Mouse (Mus musculus): ENCODE measurements around the gene Ugt3a2. TPM values are rescaled to one million over a fixed set of nuclear protein-coding genes. Genes with fewer than 3 reads are reported as not detected.

Gene Ugt3a2
- polyA plus RNA-seq (2017; shearing (Covaris generic)) = under 1 TPM in 1 of 3 experiments, not detected in 2; 0.24 TPM

- ATAC-seq = no peak
Observed at GRCm38 (mm10) chr15:9335341-9335740, at the start of gene Ugt3a2. Gene Ugt3a2 (plus strand): TSS chr15:9335550.

- no peak for ATAC-seq
Observed at GRCm38 (mm10) chr15:9289660-9290059, 45.7 kb upstream of the Ugt3a2 start.

DNA sequence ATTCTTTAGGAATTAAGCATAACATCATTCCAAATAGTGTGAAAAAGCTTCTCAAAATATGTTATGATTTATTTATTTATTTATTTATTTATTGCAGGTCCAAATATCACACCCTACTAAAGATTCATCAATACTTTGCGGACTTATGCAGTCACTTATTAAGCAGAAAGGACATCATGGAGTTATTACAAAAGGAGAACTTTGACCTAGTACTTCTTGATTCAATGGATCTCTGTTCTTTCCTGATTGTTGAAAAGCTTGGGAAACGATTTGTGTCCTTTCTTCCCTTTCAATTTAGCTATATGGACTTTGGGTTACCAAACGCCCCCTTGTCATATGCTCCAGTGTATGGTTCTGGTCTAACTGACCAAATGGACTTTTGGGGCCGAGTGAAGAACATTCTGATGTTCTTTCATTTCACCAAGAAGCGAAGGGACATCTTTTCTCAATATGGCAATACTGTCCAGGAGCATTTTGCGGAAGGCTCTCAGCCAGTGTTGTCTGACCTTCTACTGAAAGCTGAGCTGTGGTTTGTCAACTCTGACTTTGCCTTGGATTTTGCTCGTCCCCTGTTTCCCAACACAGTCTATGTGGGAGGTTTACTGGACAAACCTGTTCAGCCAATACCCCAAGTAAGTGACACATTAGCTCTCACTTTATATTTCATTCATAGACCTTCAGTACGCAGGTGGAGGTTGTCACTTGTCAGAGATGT lies 29.2 kb upstream of the Ugt3a2 start:
- no peak for ATAC-seq

DNA sequence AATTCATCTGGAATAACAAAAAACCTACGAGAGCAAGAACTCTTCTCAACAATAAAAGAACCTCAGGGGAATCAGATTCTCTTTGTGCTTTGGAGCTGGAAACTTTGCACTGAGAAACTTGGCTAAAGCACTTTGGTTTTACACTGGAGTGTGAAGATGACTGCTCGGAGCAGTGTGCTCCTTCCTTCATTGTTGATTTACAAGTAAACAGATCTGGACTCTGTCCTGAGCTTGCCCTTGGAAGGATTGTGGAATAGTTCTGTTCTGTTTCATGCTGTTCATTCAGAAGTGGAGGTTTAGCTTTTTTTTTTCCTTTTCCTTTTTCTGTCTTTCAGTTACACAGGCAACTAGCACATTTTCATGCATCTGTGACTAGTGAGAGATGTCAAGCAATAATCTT lies 754 bp upstream of the Ugt3a2 start:
- no peak for ATAC-seq

- ATAC-seq = no peak
Observed at GRCm38 (mm10) chr15:9336616-9337015, 1.3 kb downstream of the Ugt3a2 start.

- no peak for ATAC-seq
Observed at GRCm38 (mm10) chr15:9337021-9337420, 1.7 kb downstream of the Ugt3a2 start.

DNA sequence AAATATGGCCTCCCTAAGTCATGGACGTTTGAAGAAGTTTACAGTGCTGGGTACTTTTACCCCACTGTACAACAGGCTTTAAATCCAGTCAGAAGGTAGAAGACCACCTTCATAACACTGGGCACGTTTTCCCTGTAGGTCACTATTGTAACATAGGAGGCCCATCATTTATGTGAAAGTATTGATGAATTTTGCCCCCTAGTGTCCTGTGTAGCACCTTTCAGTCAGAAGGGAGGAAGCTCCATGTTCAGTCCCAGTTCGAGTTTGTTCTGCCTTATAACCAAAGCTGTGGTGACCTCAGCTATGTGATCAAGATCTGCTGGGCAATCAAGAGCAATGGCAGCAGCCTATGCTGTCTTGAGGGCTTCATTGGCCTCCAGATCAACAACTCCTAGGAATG lies 13.4 kb downstream of the Ugt3a2 start:
- no peak for ATAC-seq

GRCm38 (mm10) chr15:9362801-9363200 lies 27.5 kb downstream of the Ugt3a2 start:
- no peak for ATAC-seq

DNA sequence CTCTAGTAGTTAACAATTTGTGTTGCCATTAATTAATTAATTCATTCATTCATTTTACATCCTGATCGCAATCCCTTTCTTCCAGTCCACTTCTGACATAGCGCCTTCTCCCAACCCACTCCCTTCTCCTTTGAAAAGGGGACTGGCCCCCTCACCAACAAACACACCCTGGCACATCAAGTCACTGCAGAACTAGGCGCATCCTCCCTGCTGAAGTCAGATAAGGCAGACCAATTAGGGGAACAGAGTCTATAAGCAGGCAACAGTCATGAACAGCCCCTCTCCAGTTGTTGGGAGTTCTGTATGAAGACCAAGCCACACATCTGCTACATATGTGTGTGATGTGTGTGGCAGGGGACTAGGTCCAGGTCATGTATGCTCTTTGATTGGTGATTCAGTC lies 33.4 kb downstream of the Ugt3a2 start:
- no peak for ATAC-seq

- ATAC-seq = no peak
Observed at GRCm38 (mm10) chr15:9376281-9376680, 40.9 kb downstream of the Ugt3a2 start.

GRCm38 (mm10) chr15:9409475-9409874 lies 74.1 kb downstream of the Ugt3a2 start:
- no peak for ATAC-seq

Other genes with a start within 250 kb of the Ugt3a2 start
- 1 to 10 TPM; 2.8 to 5.0 (median 3.8) TPM for gene Lmbrd2, start 195.0 kb upstream of the Ugt3a2 start, polyA plus RNA-seq (2017; shearing (Covaris generic))
- gene Skp2, start 180.1 kb upstream of the Ugt3a2 start, polyA plus RNA-seq (2017; shearing (Covaris generic)) = 1 to 10 TPM; 3.9 to 9.8 (median 6.3) TPM
- not detected for gene Ugt3a1, start 58.7 kb upstream of the Ugt3a2 start, polyA plus RNA-seq (2017; shearing (Covaris generic))
- gene Capsl, start 100.5 kb downstream of the Ugt3a2 start, polyA plus RNA-seq (2017; shearing (Covaris generic)) = 1 to 10 TPM; 5.1 to 8.5 (median 5.2) TPM
- 100 to 1,000 TPM in 2 of 3 experiments, 10 to 100 TPM in 1; 91.9 to 193 (median 146) TPM for gene Il7r, start 194.6 kb downstream of the Ugt3a2 start, polyA plus RNA-seq (2017; shearing (Covaris generic))